Mouse (Mus musculus) liver, embryonic 15.5 days (tissue): ENCODE results near the gene Usp17ld. TPM values are rescaled to one million over a fixed set of nuclear protein-coding genes. Genes with fewer than 3 reads are reported as not detected.
"Not testable (repeated sequence)": the region's sequence is repeated elsewhere in the genome, so short reads cannot be mapped to it uniquely, and the experiment has no call there.

Experiments
- ATAC-seq: fragments of 200-750 bp; cut with Nextera tagmentation; 2 replicates; pipeline ENCODE4 v1.8.0; 2017; ENCODE audit warnings: moderate number of reproducible peaks, mild to moderate bottlenecking, moderate library complexity; ENCODE audit not compliant: insufficient read depth
- H3K27ac ChIP-seq: fragments of 300-500 bp; sonication (generic); replicated peaks from 2 replicates; pipeline ENCODE4 v1.5.1; 2015; ENCODE audit warnings: mild to moderate bottlenecking, inconsistent platforms
- H3K27me3 ChIP-seq: fragments of 300-500 bp; sonication (generic); 2 replicates; pipeline ENCODE4 v1.6.1; 2015; ENCODE audit warnings: mild to moderate bottlenecking, inconsistent platforms
- H3K36me3 ChIP-seq: fragments of 300-500 bp; sonication (generic); replicated peaks from 2 replicates; pipeline ENCODE4 v1.6.1; 2015; ENCODE audit warnings: moderate library complexity, mild to moderate bottlenecking, inconsistent platforms
- H3K4me1 ChIP-seq: fragments of 300-500 bp; sonication (generic); replicated peaks from 2 replicates; pipeline ENCODE4 v1.6.1; 2015; ENCODE audit warnings: inconsistent platforms
- H3K4me2 ChIP-seq: fragments of 300-500 bp; sonication (generic); 2 replicates; pipeline ENCODE4 v1.6.1; 2015; ENCODE audit warnings: moderate library complexity, mild to moderate bottlenecking, inconsistent platforms
- H3K4me3 ChIP-seq: fragments of 300-500 bp; sonication (generic); replicated peaks from 2 replicates; pipeline ENCODE4 v1.5.1; 2015; ENCODE audit warnings: mild to moderate bottlenecking, inconsistent platforms
- H3K9ac ChIP-seq: fragments of 300-500 bp; sonication (generic); 2 replicates; pipeline ENCODE4 v1.6.1; 2015; ENCODE audit warnings: moderate library complexity, mild to moderate bottlenecking, inconsistent platforms
- H3K9me3 ChIP-seq: fragments of 300-500 bp; sonication (generic); replicated peaks from 2 replicates; pipeline ENCODE4 v1.6.1; 2016; ENCODE audit warnings: inconsistent platforms
- WGBS: fragments of 180-500 bp; shearing (Covaris S2); methylation state at CpG from one replicate; pipeline ENCODE4 v1.1.7; 2015; ENCODE audit warnings: mixed read lengths; ENCODE audit not compliant: insufficient replicate concordance; 5-methylcytosine and 5-hydroxymethylcytosine counted together
- microRNA-seq: library from miRNA; unstranded; fragments of <30 nt; microRNA quantifications from one replicate; pipeline ENCODE4, GENCODE M21; 2016
- polyA plus RNA-seq: library from polyadenylated mRNA; unstranded; fragments of >200 nt; fragmentation: Nextera tagmentation; extraction: Ambion mirVana; gene quantifications from 2 replicates; pipeline ENCODE4 v1.2.1, GENCODE M21; 2015

Gene Usp17ld
- not detected in 2 replicates for polyA plus RNA-seq

GRCm38 (mm10) chr7:103252405-103252804 lies at the start of gene Usp17ld:
Usp17ld (minus strand) TSS chr7:103252505.
- not testable (repeated sequence) for H3K4me2 ChIP-seq, H3K9me3 ChIP-seq, H3K9ac ChIP-seq, H3K36me3 ChIP-seq, H3K27ac ChIP-seq, H3K4me3 ChIP-seq, H3K4me1 ChIP-seq, ATAC-seq, H3K27me3 ChIP-seq

- no peak for ATAC-seq
- H3K36me3 ChIP-seq, result no peaks in the 10 kb centered on the region
- no peak within 1 kb of the TSS for H3K27ac ChIP-seq
- H3K4me2 ChIP-seq, result no peak within 1 kb of the TSS
- H3K27me3 ChIP-seq, result no peaks in the 10 kb centered on the region
- H3K9me3 ChIP-seq, result no peaks in the 10 kb centered on the region
- H3K9ac ChIP-seq, result no peak within 1 kb of the TSS
- no peak within 1 kb of the TSS for H3K4me3 ChIP-seq
- no peaks in the 10 kb centered on the region for H3K4me1 ChIP-seq
These were observed 35.6 kb downstream of the Usp17ld start, which contains the start of gene Olfr594 for GRCm38 (mm10) chr7:103216696-103217095. Olfr594 (plus strand) TSS chr7:103216996.

- H3K4me3 ChIP-seq, H3K9me3 ChIP-seq, H3K4me1 ChIP-seq, H3K4me2 ChIP-seq, H3K27ac ChIP-seq, H3K9ac ChIP-seq, H3K27me3 ChIP-seq, H3K36me3 ChIP-seq, ATAC-seq: not testable (repeated sequence)
- WGBS, result 62% methylated on average over 5 of the region's 5 CpGs
These were observed 40.3 kb downstream of the Usp17ld start for GRCm38 (mm10) chr7:103212050-103212449.

GRCm38 (mm10) chr7:103211562-103211961 lies 40.7 kb downstream of the Usp17ld start, which contains the start of gene Olfr593:
Olfr593 (plus strand) TSS chr7:103211862.
- no peaks in the 10 kb centered on the region for H3K27me3 ChIP-seq
- H3K9ac ChIP-seq, result no peak within 1 kb of the TSS
- no peak within 1 kb of the TSS for H3K4me3 ChIP-seq
- no peak within 1 kb of the TSS for H3K4me2 ChIP-seq
- no peak within 1 kb of the TSS for H3K27ac ChIP-seq
- ATAC-seq, result no peak
- WGBS, result 24% methylated on average over 1 of the region's 1 CpGs
- no peaks in the 10 kb centered on the region for H3K4me1 ChIP-seq
- no peaks in the 10 kb centered on the region for H3K36me3 ChIP-seq
- H3K9me3 ChIP-seq, result no peaks in the 10 kb centered on the region

Small RNA genes lying within 50 kb of the gene (microRNA-seq; reads per million reads assigned to microRNA genes)
- gene Gm23550 (not detected), gene Gm25171 (not detected)

Other genes with a start within 250 kb of the Usp17ld start
- not detected in 2 replicates for gene Olfr582, start 214.5 kb downstream of the Usp17ld start, polyA plus RNA-seq
- not detected in 2 replicates for gene Olfr583, start 201.2 kb downstream of the Usp17ld start, polyA plus RNA-seq
- gene Olfr584, start 170.6 kb downstream of the Usp17ld start, polyA plus RNA-seq, result not detected in 2 replicates
- gene Olfr585, start 154.8 kb downstream of the Usp17ld start, polyA plus RNA-seq, result not detected in 2 replicates
- not detected in 2 replicates for gene Olfr586, start 126.9 kb downstream of the Usp17ld start, polyA plus RNA-seq
- gene Olfr588-ps1, start 111.6 kb downstream of the Usp17ld start, polyA plus RNA-seq, result not detected in 2 replicates
- not detected in 2 replicates for gene Olfr589, start 96.1 kb downstream of the Usp17ld start, polyA plus RNA-seq
- not detected in 2 replicates for gene Olfr591, start 74.2 kb downstream of the Usp17ld start, polyA plus RNA-seq
- gene Olfr592, start 67.7 kb downstream of the Usp17ld start, polyA plus RNA-seq, result not detected in 2 replicates
- not detected in 2 replicates for gene Olfr593, start 40.6 kb downstream of the Usp17ld start, polyA plus RNA-seq
- not detected in 2 replicates for gene Olfr594, start 35.5 kb downstream of the Usp17ld start, polyA plus RNA-seq
- gene Olfr596, start 53.1 kb upstream of the Usp17ld start, polyA plus RNA-seq, result not detected in 2 replicates
- gene Olfr597, start 63.8 kb upstream of the Usp17ld start, polyA plus RNA-seq, result not detected in 2 replicates
- not detected in 2 replicates for gene Olfr598, start 71.1 kb upstream of the Usp17ld start, polyA plus RNA-seq
- gene Olfr599, start 83.4 kb upstream of the Usp17ld start, polyA plus RNA-seq, result not detected in 2 replicates
- gene Olfr600, start 97.2 kb upstream of the Usp17ld start, polyA plus RNA-seq, result not detected in 2 replicates
- gene Olfr601, start 110.2 kb upstream of the Usp17ld start, polyA plus RNA-seq, result not detected in 2 replicates
- gene Olfr603, start 133.7 kb upstream of the Usp17ld start, polyA plus RNA-seq, result not detected in 2 replicates
- gene Usp17lc, start 162.6 kb upstream of the Usp17ld start, polyA plus RNA-seq, result not detected in 2 replicates
- not detected in 2 replicates for gene Olfr605, start 192.9 kb upstream of the Usp17ld start, polyA plus RNA-seq
- gene Olfr606, start 196.5 kb upstream of the Usp17ld start, polyA plus RNA-seq, result not detected in 2 replicates
- gene Olfr607, start 211.6 kb upstream of the Usp17ld start, polyA plus RNA-seq, result not detected in 2 replicates
- not detected in 2 replicates for gene Olfr608, start 217.4 kb upstream of the Usp17ld start, polyA plus RNA-seq
- gene Olfr609, start 245.6 kb upstream of the Usp17ld start, polyA plus RNA-seq, result not detected in 2 replicates